Mouse (Mus musculus) midbrain, embryonic 10.5 days (tissue): ENCODE data around the gene Inpp5a. TPM values are rescaled to one million over a fixed set of nuclear protein-coding genes. Genes with fewer than 3 reads are reported as not detected.

Experiments used
- DNase-seq: peaks from one replicate; pipeline ENCODE4 v3.0.0-alpha.2; 2017; ENCODE audit warnings: low spot score
- H3K27ac ChIP-seq: fragments of 300-500 bp; sonication (generic); replicated peaks from 2 replicates; pipeline ENCODE4 v1.5.1; 2016; ENCODE audit warnings: mild to moderate bottlenecking
- H3K27me3 ChIP-seq: fragments of 300-500 bp; sonication (generic); 2 replicates; pipeline ENCODE4 v1.6.1; 2016; ENCODE audit warnings: low read depth, mild to moderate bottlenecking; ENCODE audit not compliant: poor library complexity, severe bottlenecking
- H3K36me3 ChIP-seq: fragments of 300-500 bp; sonication (generic); 2 replicates; pipeline ENCODE4 v1.6.1; 2016; ENCODE audit warnings: mild to moderate bottlenecking, moderate library complexity
- H3K4me1 ChIP-seq: fragments of 300-500 bp; sonication (generic); 2 replicates; pipeline ENCODE4 v1.6.1; 2016
- H3K4me3 ChIP-seq: fragments of 300-500 bp; sonication (generic); 2 replicates; pipeline ENCODE4 v1.5.1; 2016; ENCODE audit warnings: mild to moderate bottlenecking, moderate library complexity
- H3K9me3 ChIP-seq: fragments of 300-500 bp; sonication (generic); replicated peaks from 2 replicates; pipeline ENCODE4 v1.6.1; 2016; ENCODE audit warnings: mild to moderate bottlenecking
- WGBS: fragments of 180-500 bp; shearing (Covaris S2); methylation state at CpG from one replicate; pipeline ENCODE4 v1.1.7; 2016; 5-methylcytosine and 5-hydroxymethylcytosine counted together
- polyA plus RNA-seq: library from polyadenylated mRNA; unstranded; fragments of >200 nt; fragmentation: Nextera tagmentation; extraction: Ambion mirVana; gene quantifications from 2 replicates; pipeline ENCODE4 v1.2.1, GENCODE M21; 2016

The Inpp5a gene
- polyA plus RNA-seq, 1 experiment from 2014 or later, result 17.3 TPM

DNA sequence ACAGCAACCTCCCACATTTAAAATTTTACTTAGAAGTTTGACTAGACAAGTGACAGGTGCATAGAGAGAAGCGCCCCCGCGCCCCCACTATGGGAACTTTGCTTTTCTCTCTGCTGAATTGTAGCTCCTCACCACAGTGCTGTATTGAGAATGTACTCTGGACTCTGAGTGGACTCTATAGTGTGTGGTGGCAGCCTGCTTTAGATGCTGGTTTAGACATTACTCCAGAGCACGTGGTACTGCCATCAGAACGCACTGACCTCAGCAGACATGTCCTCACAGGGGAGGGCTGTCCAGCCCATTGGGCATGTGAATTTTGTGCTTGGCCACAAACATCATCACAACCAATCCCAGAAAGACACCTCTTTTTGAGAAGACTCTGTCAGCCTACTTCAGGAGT, 181.9 kb downstream of the Inpp5a start:
- no peak overlapping the region for H3K27ac ChIP-seq
- 95% methylated on average over 5 of the region's 5 CpGs for WGBS
- H3K9me3 ChIP-seq, result no peaks in the 10 kb centered on the region
- H3K4me3 ChIP-seq, result no peak overlapping the region
- H3K4me1 ChIP-seq, result no peaks in the 10 kb centered on the region
- peaks cover 4% of the 10 kb centered on the region; the same call in 1 of the 2 replicates for H3K36me3 ChIP-seq
- H3K27me3 ChIP-seq, result peaks cover 96% of the 10 kb centered on the region
- no peak for DNase-seq

DNA sequence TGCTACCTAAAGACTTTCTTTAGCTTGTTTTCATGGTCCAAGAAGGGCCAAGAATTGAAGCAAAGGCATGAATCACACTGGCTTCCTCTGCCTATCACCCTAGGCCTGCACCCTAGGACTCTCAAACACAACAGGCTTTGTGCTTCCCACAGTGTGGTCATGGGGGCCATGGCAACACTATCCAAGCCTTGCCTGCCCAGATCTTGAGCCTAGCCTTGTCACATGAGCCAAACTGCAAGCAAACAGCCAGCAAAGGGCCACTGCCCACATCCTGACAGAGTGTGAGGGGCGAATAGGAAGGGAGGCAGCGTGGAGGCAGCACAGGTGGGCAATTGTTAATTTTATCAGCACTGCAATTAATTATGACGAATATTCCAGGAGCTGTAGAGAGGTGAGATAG, 183.8 kb downstream of the Inpp5a start:
- Histone ChIP-seq H3K27ac (no peak overlapping the region), H3K9me3 (no peaks in the 10 kb centered on the region), H3K4me3 (no peak overlapping the region), H3K4me1 (peaks cover 17% of the 10 kb centered on the region), H3K27me3 (peaks cover 96% of the 10 kb centered on the region), H3K36me3 (peaks cover 9% of the 10 kb centered on the region)
- WGBS, result 89% methylated on average over 3 of the region's 3 CpGs
- no peak for DNase-seq

DNA sequence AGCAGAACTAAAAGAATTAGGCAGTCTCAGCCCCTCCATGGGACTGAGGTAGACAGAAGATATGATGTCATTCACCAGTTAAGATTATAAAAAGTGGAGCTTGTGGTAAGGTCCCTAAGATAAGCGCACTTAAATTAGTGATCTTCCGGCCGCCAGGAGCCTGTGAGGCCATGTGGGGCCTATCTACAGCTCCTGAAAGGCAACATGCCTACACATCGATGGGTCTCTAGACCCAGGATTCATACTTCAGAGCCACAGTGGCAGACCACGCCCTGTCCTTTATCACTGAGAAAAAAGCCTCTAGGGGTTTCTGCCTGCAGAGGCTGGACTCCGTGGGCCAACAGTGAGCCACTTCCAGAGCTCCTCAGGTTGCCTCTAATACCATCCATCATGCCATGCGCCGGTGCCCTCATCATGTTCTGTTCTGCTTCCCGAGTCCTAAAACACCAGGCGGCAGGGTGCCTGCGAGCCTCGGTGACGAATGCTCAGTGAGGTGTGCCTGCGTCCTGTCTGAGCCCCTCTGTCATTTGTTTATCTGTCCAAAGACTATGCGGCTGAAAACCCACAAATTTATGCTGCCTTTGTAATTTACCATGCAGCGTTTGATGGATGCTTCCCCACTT, 187.3 kb downstream of the Inpp5a start:
- H3K9me3 ChIP-seq, result no peaks in the 10 kb centered on the region
- 74% methylated on average over 16 of the region's 16 CpGs for WGBS
- H3K27ac ChIP-seq, result 0 out of 2 replicates have a peak overlapping the region, but pooled peaks have one; percentile 15
- peaks cover 99% of the 10 kb centered on the region for H3K27me3 ChIP-seq
- H3K36me3 ChIP-seq, result peaks cover 39% of the 10 kb centered on the region
- DNase-seq, result no peak
- H3K4me1 ChIP-seq, result peaks cover 34% of the 10 kb centered on the region
- H3K4me3 ChIP-seq, result no peak overlapping the region

DNA sequence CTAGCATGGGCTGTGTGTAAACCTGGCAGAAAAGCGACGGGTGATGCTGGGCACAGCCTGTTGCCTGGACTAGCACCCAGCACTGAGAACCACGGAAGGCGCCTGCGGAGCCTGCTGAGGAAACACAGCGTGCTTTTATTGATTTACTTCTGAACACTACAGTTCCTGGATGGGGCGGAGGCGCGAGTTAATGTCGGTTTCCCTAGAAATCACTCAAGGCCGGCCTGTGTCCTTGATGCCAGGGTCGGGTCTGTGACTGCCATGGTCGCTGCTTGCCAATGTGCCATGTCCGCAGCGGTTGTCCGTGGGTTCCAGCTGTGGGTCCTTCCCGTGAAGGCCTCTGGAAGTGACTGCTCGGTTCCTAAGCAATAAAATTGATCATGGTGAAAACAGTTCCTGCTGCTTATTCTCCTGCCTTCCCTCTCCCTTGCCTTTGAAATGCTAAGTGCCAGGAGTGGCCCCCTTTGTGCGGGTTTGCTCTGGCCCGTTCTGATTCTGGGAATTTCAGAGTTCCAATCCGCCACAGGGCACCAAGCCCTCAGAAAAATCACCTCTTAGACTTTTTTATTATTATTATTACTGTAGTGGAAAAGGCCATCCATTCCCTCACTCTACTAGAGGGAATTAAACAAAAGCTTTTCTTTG, 190.5 kb downstream of the Inpp5a start:
- 47% methylated on average over 21 of the region's 21 CpGs for WGBS

DNA sequence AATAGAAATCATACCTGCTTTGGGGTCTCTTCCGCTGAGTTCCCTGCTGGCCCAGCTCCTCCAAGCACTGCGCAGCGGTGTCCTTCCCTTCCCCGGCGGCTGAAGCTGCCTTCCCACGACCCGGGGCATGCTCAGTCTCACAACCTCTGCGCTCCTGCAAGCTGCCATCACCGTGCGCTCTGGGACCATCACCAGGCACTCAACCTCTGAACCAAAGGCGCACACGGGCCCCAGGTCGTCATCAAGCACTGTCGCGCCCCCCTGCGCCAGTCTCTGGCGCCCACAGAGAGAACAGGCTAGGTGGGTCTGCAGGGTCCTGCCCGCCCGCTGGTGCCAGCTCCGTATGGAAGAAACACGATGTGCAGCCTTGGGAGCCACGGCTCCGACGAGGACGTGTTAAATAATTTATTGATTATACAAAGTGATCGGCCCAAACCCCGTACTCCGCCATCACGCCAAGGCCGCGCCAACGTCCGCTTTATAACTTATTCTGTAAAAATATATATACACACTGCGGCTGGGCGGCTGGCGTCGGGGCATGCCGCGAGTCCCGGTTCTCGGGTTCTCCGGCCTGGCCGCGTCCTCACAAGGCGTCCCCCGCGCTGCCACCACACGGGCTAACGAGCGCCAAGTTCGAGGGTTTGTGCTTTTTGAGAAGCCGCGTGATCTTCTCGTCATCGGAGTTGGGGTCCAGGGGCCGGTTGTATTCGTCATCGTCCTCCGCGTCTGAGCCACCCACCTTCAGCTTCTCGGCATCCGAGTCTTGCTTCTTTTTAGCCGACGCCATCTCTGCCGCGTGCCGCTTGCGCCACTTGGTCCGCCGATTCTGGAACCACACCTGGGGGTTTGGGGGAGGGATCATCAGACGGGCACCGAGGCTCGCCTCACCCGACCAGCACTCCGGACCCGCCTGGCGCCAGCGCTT, 192.2 kb downstream of the Inpp5a start:
- Histone ChIP-seq H3K36me3 (peaks cover 35% of the 10 kb centered on the region), H3K9me3 (no peaks in the 10 kb centered on the region), H3K27ac (peak overlapping the region; percentile 87), H3K4me1 (peaks cover 79% of the 10 kb centered on the region), H3K4me3 (peak overlapping the region; percentile 64), H3K27me3 (peaks cover 100% of the 10 kb centered on the region)
- WGBS, result under 1% methylated on average over 78 of the region's 78 CpGs
- DNase-seq, result peak; percentile 52

More for the DNA sequence above, 190.5 kb downstream of the Inpp5a start:
- Histone ChIP-seq H3K9me3 (no peaks in the 10 kb centered on the region), H3K4me3 (peak overlapping the region; percentile 64), H3K36me3 (peaks cover 39% of the 10 kb centered on the region), H3K4me1 (peaks cover 64% of the 10 kb centered on the region), H3K27me3 (peaks cover 100% of the 10 kb centered on the region), H3K27ac (peak overlapping the region; percentile 87)
- no peak for DNase-seq

DNA sequence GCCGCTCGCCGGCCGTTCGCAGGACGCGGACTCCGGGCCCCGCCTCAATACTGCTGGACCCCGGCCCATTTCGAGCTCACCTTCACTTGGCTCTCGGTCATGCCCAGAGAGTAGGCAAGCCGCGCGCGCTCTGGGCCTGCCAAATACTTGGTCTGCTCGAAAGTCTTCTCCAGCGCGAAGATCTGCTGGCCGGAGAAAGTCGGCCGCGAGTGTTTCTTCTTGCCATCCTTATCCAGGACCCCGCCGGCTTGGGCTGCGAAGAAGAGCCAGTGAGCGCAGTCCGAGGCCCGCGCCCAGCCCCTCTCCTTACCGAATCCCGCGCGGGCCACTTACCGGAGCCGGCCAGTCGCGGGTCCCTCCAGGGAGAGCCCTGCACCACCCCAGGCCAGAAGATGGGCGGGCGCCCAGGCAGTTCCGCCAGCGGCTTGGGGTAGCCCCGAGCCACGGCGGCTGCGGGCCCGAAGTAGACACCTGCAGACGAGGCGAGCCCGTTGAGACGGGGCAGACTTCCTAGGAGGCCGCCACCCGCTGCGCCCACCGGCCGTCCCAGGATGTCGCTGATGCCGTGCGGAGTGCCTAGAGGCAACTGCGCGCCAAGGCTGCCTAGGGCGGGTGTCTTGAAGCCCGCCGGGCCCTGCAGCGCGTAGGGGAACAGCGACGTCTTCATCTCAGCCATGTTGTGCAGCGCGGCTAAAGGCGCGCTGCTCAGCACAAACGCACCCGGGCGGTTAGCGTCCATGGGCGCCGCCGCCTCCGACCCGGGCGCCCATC, 193.1 kb downstream of the Inpp5a start:
- DNase-seq, result no peak
- peaks cover 35% of the 10 kb centered on the region for H3K36me3 ChIP-seq
- H3K27me3 ChIP-seq, result peaks cover 100% of the 10 kb centered on the region
- H3K4me1 ChIP-seq, result peaks cover 74% of the 10 kb centered on the region
- H3K27ac ChIP-seq, result peak overlapping the region; percentile 87
- peak overlapping the region; percentile 64 for H3K4me3 ChIP-seq
- WGBS, result under 1% methylated on average over 82 of the region's 82 CpGs
- H3K9me3 ChIP-seq, result no peaks in the 10 kb centered on the region

DNA sequence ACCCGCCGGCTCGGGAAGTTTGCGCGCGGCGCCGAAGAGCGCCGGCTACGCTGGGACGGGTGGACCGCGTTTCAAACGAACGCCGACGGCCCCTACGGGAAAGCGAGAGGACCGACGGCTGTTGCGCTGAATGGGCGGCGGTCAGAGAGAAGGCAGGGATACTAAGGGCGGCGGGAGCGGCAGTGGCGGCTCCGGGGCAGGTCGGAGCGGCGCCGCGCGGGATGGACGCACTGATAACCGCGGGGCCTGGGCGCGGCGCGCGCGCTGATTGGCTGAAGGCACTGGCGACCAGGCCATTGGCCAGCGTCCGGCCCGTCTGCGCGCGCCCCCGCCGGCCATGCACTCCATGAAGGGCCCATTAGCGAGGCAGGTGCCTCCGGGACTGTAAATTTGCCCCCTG, 193.7 kb downstream of the Inpp5a start, which contains the start of gene Nkx6-2:
Nkx6-2 (minus strand) TSS at position 203 of the 400 bp plus-strand sequence.
- Histone ChIP-seq H3K36me3 (peaks cover 31% of the 10 kb centered on the region), H3K4me1 (peaks cover 70% of the 10 kb centered on the region), H3K27ac (peak within 1 kb of the TSS; percentile 87), H3K4me3 (peak within 1 kb of the TSS; percentile 64), H3K27me3 (peaks cover 100% of the 10 kb centered on the region), H3K9me3 (no peaks in the 10 kb centered on the region)
- DNase-seq, result peak; percentile 87
- WGBS, result under 1% methylated on average over 56 of the region's 56 CpGs

DNA sequence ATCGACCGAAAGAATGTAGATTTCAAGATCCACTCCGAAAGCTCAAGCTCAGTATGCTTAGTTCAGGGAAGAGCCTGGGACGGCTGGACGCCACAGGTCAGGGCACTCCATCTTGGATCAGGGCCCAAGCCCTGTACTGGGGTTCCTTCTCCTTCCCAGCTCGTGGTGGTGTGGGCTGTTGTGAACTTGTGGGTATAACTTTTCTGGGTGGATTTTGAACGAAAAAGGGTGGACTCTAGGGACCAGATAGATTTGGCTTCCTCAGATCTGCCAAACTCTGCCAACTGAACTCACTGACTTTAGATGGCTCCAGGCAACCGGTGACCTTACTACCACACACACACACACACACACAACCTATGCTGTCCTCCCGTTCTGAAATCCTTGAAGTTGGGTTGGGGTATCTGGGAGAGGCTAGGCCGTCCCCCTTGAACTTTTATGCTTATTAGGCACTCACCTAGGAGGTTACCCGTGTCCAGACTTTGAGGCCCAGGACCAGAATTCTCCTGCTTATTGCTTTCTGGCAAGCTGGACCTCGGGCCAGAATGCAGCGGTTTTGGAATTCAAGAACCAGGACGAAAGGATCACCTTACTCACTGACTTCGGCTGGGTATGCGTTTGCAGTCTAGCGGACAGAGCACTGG, 194.3 kb downstream of the Inpp5a start:
- Histone ChIP-seq H3K27me3 (peaks cover 100% of the 10 kb centered on the region), H3K4me3 (peak overlapping the region; percentile 64), H3K9me3 (no peaks in the 10 kb centered on the region), H3K4me1 (peaks cover 75% of the 10 kb centered on the region), H3K36me3 (peaks cover 24% of the 10 kb centered on the region), H3K27ac (peak overlapping the region; percentile 87; the same call in 1 of the 2 replicates)
- WGBS, result 7% methylated on average over 17 of the region's 17 CpGs
- peak; percentile 34 for DNase-seq

DNA sequence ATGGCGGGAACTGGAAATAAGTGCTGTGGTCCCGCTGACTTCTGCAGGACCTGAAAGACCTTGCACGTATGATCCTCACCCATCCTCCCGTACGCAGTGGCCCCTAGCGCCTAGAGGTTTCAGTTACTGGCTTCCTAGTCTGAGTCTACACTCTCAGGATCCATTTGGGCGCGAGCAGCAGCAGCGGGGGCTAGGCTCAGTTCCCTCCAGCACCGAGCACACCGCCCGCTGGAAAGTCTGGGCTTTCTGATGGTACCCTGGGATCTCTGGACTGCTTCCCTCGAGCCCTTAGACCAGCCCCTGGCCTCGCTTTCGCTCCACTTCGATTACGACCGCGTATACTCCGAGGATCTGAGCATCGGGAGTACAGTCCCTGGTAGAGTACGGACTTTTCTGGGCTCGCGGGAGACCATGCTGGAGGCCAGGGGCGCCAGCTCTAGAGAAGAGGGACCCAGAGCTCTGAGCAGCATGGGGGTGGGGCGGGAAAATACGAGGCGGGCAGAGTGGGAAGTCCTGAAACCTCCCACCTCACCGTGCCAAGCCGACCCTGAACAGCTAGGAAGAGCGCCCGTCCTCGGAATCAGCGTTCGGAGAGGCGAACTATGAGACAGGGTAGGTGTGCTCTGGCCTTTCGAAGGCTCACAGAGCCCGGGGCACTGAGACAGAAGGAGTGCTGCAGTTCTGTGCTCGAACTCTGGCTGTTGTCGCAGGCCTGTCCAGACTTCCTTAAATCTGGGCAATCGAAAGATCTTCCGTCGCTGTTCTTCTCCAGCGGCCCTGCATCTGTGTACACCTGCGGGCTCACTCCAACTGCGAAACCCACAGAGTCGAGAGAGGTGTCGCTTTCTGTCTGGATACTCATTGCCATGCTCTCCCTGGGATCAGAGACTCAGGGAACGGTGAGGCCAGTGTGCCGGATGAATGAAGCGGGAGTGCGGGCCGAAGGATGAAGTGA, 195.6 kb downstream of the Inpp5a start:
- peaks cover 73% of the 10 kb centered on the region for H3K4me1 ChIP-seq
- no peaks in the 10 kb centered on the region for H3K9me3 ChIP-seq
- WGBS, result under 1% methylated on average over 53 of the region's 53 CpGs
- peaks cover 13% of the 10 kb centered on the region; the same call in 1 of the 2 replicates for H3K36me3 ChIP-seq
- H3K4me3 ChIP-seq, result peak overlapping the region; percentile 64
- H3K27me3 ChIP-seq, result peaks cover 100% of the 10 kb centered on the region
- peak; percentile 56 for DNase-seq
- peak overlapping the region; percentile 87 for H3K27ac ChIP-seq

DNA sequence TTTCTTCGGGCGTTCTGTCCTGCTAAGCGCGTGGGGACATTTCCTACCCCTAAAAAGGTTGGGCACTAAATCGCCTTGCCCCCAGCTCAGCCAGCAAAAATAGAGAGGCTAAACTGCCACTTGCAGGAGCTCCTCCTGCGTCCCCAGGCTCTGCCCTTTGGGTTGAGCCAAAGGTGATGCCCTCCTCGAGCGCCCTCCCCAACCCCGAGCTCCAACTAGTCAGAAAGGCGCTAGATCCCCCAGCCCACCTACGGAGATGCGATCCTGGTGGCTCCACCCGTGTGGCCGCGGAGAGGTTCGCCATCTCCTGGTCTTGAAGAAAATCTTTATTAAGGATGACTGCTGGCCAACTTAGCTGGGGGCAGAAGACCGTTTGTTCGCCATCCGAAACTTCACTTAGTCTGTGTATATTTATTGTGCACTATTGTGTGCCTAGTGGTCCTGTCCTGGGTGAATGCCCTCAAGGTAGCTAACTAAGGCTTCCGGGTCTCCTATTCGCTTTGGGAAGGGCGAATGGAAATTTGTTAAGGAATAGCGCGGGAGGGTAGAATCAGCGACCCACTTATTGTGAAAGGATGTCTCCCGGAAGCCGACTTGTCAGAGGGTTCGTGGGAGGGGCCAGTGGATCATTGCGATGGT, 196.4 kb downstream of the Inpp5a start:
- Histone ChIP-seq H3K4me3 (peak overlapping the region; percentile 64), H3K36me3 (peaks cover 6% of the 10 kb centered on the region; the same call in 1 of the 2 replicates), H3K4me1 (peaks cover 68% of the 10 kb centered on the region), H3K27me3 (peaks cover 100% of the 10 kb centered on the region), H3K27ac (peak overlapping the region; percentile 87), H3K9me3 (no peaks in the 10 kb centered on the region)
- 2% methylated on average over 29 of the region's 29 CpGs for WGBS
- peak; percentile 41 for DNase-seq
